Mouse (Mus musculus) bone marrow macrophage, adult 2 months (primary cell): ENCODE measurements around the gene Azin2. TPM values are rescaled to one million over a fixed set of nuclear protein-coding genes. Genes with fewer than 3 reads are reported as not detected.

Source experiments
- H3K27ac ChIP-seq: 2 replicates; pipeline ENCODE4 v1.5.1; 2012; ENCODE audit warnings: low read depth, low read length; ENCODE audit not compliant: insufficient read depth
- H3K4me1 ChIP-seq: 2 replicates; pipeline ENCODE4 v1.6.1; 2012; ENCODE audit warnings: low read length; ENCODE audit not compliant: control insufficient read depth, insufficient read depth
- H3K4me3 ChIP-seq: 2 replicates; pipeline ENCODE4 v1.5.1; 2012; ENCODE audit warnings: mild to moderate bottlenecking, low read length, moderate library complexity; ENCODE audit not compliant: insufficient read depth
- CTCF ChIP-seq: IDR thresholded peaks from 2 replicates; pipeline ENCODE4 v1.5.1; 2012; ENCODE audit warnings: low read depth, mild to moderate bottlenecking, low read length, moderate library complexity
- POLR2A ChIP-seq: IDR thresholded peaks from 2 replicates; pipeline ENCODE4 v1.6.1; 2012; ENCODE audit warnings: mild to moderate bottlenecking, low read depth, low read length, borderline replicate concordance
- polyA plus RNA-seq: library from polyadenylated mRNA; stranded (reverse); fragments of >200 nt; gene quantifications from 2 replicates; pipeline ENCODE4 v1.2.4, GENCODE M21; 2012; ENCODE audit not compliant: missing spikeins, insufficient read depth, insufficient read length

Gene Azin2
- polyA plus RNA-seq, 1 experiment: 1.8 TPM

- Histone ChIP-seq H3K4me3 (peak overlapping the region; percentile 99), H3K27ac (peak overlapping the region; percentile 74), H3K4me1 (peaks cover 25% of the 10 kb centered on the region)
- no peak for TF ChIP-seq POLR2A
- no peak for TF ChIP-seq CTCF
These were observed 31.4 kb upstream of the Azin2 start for GRCm38 (mm10) chr4:128993675-128994074.

DNA sequence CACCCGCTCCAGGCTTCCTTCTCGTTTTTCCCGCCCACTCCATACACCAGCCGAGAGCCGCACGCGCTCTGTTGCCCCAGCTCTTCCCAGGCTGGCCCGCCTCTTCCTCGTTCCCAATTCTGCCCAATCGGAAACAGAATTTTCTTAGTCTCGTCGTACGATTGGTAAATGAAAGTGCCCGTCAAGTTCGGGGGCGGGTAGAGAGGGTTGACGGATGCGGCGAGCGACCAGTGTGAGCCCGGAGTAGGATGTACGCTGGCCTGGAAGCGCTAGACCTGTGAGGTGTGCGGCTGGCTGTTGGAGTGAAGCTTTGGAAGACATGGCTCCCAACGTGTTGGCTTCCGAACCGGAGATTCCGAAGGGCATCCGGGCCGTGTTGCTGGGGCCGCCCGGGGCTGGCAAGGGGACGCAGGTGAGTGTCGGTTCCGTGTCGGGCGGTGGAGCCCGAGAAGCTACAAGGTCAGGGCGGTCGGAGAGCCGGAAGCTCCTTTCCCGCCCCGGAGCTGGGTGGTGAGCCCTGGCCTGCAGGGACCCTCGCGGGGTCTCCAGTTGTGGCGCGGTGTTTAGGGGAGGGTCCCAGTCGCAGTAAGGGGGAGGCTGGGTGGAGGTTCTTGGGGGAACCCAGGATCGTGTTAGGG, 30.9 kb upstream of the Azin2 start:
- peak overlapping the region; percentile 74 for H3K27ac ChIP-seq
- peak overlapping the region; percentile 99 for H3K4me3 ChIP-seq
- no peak for TF ChIP-seq CTCF
- TF ChIP-seq POLR2A: no peak
- H3K4me1 ChIP-seq: peaks cover 25% of the 10 kb centered on the region

- Histone ChIP-seq H3K4me1 (peaks cover 25% of the 10 kb centered on the region), H3K4me3 (no peak overlapping the region), H3K27ac (no peak overlapping the region)
- TF ChIP-seq POLR2A (no peak), CTCF (no peak)
These were observed 29.9 kb upstream of the Azin2 start for GRCm38 (mm10) chr4:128992176-128992575.

GRCm38 (mm10) chr4:128991500-128992008, 29.3 kb upstream of the Azin2 start, which contains the start of gene Ak2:
Ak2 (plus strand) TSS chr4:128991958.
- Histone ChIP-seq H3K27ac (no peak within 1 kb of the TSS), H3K4me3 (no peak within 1 kb of the TSS), H3K4me1 (peaks cover 24% of the 10 kb centered on the region)
- TF ChIP-seq POLR2A: no peak
- no peak for TF ChIP-seq CTCF

DNA sequence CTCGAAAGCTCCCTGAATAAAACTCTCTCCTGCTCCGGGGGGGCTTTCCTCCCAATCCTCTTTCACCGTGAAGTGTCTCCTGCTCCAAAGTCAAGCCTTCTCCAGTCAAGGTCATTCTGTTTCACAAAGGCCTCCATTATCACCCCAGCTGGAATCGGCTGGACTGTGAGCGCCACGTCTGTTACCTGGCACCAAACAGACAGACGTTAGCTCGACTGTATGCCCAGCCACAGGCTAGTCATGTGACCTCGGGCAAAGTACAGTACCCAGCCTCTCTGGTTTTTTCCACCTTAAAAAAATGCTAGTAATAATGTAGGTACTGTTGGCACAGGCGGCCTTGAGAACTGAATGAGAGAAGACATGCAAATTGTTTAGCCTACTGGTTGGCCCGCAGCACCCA, 27.4 kb upstream of the Azin2 start:
- TF ChIP-seq POLR2A (no peak), CTCF (no peak)
- H3K27ac ChIP-seq: no peak overlapping the region
- peaks cover 24% of the 10 kb centered on the region for H3K4me1 ChIP-seq
- H3K4me3 ChIP-seq: no peak overlapping the region

DNA sequence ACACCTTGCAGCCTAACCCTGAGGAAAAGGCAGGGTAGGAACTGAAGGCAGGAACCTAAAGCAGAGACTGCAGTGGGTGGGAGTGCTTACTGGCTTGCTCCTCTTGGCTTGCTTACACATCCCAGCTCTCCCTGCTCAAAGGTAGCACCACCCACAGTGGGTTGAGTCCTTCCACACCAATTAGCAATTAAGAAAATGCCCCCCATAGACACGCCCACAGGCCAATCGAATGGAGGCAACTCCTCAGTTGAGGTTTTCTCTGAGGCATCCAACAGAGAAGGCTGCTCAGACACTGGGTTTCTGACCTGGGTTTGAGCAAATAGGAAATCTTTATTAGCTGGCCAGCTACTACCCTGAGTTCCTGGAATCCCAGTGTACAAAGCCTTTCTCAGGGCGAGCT, 26.7 kb upstream of the Azin2 start:
- Histone ChIP-seq H3K27ac (no peak overlapping the region), H3K4me1 (peaks cover 27% of the 10 kb centered on the region), H3K4me3 (no peak overlapping the region)
- TF ChIP-seq CTCF: no peak
- TF ChIP-seq POLR2A: no peak

DNA sequence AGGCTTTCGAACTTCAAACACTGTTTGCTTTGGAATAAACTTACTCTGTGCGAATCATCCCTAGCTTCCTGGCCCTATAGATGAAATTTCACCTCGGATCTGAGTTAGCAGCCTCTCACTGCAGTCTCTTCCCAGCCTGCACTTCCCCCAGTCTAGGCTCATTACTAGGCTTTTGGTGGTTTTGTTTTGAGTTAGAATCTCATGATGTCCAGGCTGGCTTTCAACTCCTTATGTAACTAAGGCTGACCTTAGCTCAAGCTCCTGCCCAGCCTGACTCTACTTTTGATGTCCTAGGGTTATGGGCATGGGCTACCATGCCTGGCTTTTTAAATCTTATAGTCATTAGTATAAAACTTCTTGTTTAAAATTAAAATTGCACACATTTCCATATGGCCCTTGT, 22.4 kb upstream of the Azin2 start:
- TF ChIP-seq POLR2A: no peak
- TF ChIP-seq CTCF: no peak
- peaks cover 40% of the 10 kb centered on the region for H3K4me1 ChIP-seq
- H3K27ac ChIP-seq: peak overlapping the region; percentile 92
- H3K4me3 ChIP-seq: no peak overlapping the region

DNA sequence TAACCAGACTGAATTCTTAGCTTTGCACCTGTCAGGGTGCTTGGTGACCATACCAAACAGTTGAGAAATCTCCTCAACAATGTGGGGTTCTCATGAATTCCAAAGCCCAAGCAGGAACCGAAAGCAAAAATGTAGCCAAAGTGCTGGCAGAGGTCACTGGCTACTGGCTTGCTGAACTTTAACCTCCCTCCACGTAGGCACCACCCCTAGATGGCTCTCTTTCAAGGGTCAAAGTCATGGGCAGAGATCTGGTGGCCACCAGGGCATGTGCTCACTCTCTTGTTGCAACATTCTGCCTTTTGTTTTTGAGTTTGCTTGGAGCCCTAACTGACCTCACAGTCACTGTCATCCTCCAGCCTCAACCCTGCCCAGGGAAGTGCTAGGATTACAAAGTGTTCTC, 21.4 kb upstream of the Azin2 start:
- H3K4me1 ChIP-seq: peaks cover 48% of the 10 kb centered on the region
- TF ChIP-seq POLR2A (no peak), CTCF (no peak)
- 0 out of 2 replicates have a peak overlapping the region, but pooled peaks have one; percentile 15 for H3K4me3 ChIP-seq
- peak overlapping the region; percentile 92 for H3K27ac ChIP-seq

DNA sequence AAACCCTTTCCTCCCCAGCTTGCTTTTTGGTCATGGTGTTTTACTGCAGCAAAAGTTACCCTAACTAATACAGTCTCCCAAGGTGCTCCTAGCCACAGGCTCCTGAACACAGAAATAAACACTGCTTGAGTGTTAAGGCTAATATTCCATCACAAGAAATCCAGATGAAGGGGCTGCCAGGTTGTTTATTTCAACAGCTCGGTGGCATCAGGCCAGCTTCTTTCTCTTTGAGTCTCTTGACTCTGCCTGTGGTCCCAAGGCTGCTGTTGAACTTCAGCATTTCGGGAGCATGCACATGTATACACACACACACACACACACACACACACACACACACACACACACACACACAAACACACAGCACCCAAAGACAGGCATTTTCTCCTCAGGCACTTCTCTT, 20.9 kb upstream of the Azin2 start:
- Histone ChIP-seq H3K27ac (peak overlapping the region; percentile 92), H3K4me3 (peak overlapping the region; percentile 15; the same call in 1 of the 2 replicates), H3K4me1 (peaks cover 54% of the 10 kb centered on the region)
- TF ChIP-seq CTCF: no peak

DNA sequence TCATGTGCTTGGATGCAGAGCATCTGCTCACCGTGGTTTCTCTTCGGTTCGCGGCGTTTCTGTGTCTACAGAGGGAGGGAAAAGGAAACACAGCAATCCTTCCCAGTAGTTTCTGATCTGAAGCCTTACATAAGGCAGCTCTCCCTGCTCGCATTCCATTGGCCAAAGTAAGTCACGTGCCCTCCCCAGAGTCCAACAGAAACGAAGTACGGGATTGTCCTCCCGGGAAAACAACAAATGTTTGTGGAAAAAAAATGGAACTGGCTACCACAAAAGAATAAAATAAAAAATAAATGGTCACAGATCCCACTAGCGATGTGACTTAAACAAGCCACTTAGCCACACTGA, 19.6 kb upstream of the Azin2 start:
- no peak for TF ChIP-seq POLR2A
- Histone ChIP-seq H3K4me3 (no peak overlapping the region), H3K27ac (peak overlapping the region; percentile 88), H3K4me1 (peaks cover 62% of the 10 kb centered on the region)
